Mouse (Mus musculus): Measurements from ENCODE around the gene Ctps. TPM values are rescaled to one million over a fixed set of nuclear protein-coding genes. Genes with fewer than 3 reads are reported as not detected.

Gene Ctps
- polyA plus RNA-seq (2012; rRNA removed): 51.0 and 58.8 TPM in 2 replicates

DNA sequence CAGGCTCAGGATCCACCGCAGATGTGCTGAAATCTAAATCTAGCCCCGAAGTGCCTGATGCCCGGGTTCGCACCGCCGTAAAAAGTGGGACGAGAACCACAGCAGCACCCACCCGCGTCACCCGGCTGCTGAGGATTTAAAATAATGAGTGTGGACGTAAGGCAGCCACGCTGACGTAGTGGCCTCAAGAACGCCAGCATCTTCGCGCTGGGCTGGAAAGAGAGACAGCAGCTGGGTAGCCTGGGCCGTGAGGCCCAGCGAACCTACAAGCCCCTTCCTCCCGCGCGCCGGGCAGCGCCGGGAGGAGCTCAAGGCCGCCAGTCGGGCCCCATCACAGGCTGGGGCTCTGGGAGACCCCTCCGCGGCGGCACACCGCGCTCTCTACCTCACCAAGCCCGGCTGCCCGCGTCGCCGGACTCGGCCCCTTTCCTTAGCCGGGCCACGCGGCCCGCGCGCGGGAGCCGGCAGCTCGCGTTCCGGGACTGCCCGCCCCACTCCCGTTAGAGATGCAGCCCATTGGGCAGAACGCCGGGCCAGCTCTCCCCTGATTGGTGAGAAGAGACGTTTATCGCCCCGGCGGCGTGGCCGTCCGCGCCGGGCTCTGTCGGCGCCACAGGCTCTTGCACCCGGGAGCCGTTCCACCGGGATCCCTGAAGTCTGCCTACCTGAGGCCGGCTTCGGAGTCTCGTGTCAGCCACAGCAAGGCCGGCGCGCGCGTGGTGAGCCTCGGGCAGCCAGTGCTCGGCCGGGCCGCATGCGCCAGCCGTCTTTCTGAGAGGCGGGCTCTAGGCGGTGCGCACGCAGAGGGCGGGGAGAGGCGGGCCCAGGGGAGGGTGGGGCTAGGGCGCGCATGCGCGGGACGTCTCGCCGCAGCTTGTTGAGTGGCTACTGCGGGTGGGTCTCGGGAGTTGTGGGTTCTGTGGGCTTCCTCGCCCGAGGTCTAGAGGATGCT, at the start of gene Ctps:
TSS of gene Ctps (minus strand) at position 791 of the 952 bp plus-strand sequence.

GRCm38 (mm10) chr4:120588445-120588844, 18.4 kb upstream of the Ctps start, which contains the start of gene Gm8439:
Gene Gm8439 (plus strand): TSS chr4:120588745.

GRCm38 (mm10) chr4:120531986-120532385, 38.1 kb downstream of the Ctps start, which contains the start of gene Slfnl1:
Gene Slfnl1 (plus strand): TSS chr4:120532231.

Other genes starting within 250 kb of the Ctps start
- gene Scmh1, start 165.0 kb downstream of the Ctps start, polyA plus RNA-seq (2012; rRNA removed): 95.3 and 105 TPM in 2 replicates
- gene Slfnl1, start 38.0 kb downstream of the Ctps start, polyA plus RNA-seq (2012; rRNA removed): 0.15 TPM in 2 replicates
- gene Gm8439, start 18.5 kb upstream of the Ctps start, polyA plus RNA-seq (2012; rRNA removed): not detected in 2 replicates
- gene Cited4, start 96.3 kb upstream of the Ctps start, polyA plus RNA-seq (2012; rRNA removed): 0.61 and 1.1 TPM in 2 replicates
- 9.4 and 9.5 TPM in 2 replicates for gene Kcnq4, start 178.3 kb upstream of the Ctps start, polyA plus RNA-seq (2012; rRNA removed)